Mouse (Mus musculus) liver (tissue): ENCODE measurements around the gene Tmem131.
"Not testable (repeated sequence)": the region's sequence is repeated elsewhere in the genome, so short reads cannot be mapped to it uniquely, and the experiment has no call there.

Source experiments
- DNase-seq: peaks from one replicate; pipeline ENCODE4 v3.0.0-alpha.2; 2020; ENCODE audit warnings: mixed read lengths

Gene Tmem131

DNA sequence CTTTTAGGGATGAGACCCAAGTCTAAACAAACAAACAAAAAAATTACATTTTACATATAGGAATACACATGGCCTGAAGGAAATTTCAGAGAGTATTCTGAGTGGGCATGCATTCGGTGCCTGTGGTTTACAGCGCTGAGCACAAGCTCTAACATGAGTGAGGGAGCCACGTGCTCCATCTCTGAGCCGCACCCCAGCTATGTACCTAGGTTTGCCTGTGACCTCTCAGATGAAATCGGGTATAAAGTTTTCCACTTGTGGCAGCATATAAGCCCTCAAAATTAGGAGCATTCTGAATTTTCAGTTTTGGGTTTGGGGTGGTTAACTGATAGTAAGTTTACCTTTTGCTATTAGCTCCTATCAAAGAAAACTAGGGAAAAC, 28.3 kb downstream of the Tmem131 start:
- no peak for DNase-seq

DNA sequence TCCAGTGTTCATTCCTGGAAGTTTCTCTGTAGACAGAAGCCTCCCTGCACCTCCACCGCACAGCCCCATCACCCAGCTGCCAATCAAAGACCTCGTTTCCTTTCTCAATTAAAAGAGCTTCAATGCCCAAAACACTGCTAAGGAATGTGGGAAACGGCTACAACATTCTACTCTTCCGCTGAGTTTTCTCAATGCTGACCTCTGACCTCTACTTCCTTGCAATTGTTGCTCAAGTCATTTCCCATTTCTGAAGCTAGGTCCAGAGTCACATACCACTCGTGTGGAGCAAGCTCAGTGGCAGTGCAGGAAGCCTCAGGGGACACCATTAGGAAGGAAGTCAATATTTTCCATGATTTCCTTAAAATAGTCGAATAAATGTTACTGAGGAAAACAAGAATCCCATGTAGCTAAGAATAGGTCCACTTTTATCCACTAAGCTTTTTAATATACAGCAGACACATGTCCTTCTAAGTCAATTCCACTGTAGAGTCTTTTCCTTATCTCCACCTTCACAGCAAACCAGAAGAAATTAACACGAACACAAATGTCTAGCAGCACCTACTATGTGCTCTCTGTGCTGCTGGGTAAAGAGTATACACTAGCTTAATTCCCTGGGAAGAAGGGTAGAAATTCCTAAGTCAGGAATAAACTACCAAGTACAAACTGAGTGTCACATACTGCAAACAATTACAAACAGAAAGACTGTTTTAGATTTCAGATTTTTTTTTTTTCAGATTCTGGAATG, 28.8 kb downstream of the Tmem131 start:
- DNase-seq, result no peak

DNA sequence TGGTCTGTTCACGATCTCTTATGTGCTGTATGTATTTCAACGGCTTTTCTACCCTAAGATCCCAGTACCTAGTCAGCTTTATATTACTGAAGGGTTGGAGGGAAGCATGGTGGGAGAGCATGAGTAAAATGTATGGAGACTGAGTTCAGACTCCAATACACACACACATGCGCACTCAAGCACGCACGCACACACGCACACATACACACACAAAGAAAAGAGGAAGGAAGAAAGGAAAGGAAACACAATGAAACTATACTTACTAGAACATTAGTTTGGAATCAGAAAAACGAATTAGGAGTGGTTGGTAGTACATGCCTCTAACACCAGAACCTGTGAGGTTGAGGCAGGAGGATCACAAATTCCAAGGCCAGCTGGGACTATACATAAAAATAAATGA, 29.7 kb downstream of the Tmem131 start:
- no peak for DNase-seq

DNA sequence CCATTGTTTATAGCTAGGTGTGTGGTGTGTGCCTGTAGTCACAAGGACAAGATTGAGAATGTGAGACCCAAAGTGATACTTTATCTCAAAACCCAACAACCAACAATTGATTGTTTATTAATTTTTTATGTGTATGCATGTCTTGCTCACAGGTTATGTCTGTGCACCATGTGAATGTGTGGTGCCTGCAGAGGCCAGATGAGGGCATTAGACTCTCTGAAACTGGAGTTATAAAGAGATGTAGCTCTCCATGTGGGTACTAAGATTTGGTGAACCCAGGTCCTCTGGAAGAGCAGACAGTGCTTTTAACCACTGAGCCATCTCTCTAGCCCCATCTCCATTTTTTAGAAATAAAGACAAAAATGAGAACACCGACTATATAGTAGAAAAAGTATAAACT, 31.2 kb downstream of the Tmem131 start:
- DNase-seq, result no peak

DNA sequence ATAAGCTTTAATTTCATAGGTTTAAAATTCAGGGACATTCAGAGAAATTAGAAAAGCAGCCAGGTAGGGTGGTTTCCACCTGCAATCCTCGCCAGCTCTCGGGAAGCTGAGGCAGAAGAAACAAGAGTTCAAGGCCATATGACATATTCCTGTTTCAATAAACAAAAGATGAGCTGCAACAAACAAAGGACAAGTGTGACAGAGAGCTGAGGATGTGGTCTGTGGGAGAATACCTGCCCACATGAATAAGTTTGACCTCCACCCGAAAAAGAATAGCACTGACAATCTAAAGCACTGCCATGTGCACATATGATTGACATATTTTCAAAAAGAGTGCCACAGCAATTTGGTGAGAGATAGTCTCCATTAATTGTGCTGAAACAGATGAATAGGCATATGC, 31.9 kb downstream of the Tmem131 start:
- DNase-seq, result no peak

DNA sequence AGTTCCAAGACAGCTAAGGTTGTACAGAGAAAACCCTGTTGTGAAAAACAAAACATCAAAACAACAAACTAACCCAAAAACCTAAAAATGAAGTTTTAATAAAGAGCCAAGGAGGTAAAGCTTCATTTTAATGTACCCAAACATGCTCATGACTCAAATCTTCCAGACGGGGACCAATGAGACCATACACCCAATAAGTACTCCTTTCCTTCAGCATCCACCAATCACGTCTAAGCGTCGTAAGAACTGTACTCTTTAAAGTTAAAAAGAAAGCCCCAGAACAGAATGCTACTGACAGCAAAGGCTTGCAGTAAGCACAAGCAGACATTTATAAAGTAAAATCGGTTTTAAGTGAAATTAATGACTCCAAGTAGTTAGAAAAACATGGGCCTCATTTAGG, 33.1 kb downstream of the Tmem131 start:
- no peak for DNase-seq

DNA sequence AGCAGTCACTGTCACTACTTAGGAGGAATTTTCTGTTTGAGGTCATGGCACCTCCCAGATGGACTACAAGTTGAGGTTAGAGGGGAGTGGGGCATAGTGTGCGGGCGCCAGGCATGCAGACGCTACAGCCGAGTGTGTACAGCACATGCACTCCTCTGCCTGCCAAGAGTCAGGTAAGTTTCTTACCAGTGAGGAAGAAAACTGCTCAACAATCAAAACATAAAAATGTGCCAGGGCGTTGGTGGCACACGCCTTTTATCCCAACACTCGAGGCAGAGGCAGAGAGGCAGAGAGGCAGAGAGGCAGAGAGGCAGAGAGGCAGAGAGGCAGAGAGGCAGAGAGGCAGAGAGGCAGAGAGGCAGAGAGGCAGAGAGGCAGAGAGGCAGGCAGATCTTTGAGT, 33.5 kb downstream of the Tmem131 start:
- DNase-seq, result not testable (repeated sequence)

DNA sequence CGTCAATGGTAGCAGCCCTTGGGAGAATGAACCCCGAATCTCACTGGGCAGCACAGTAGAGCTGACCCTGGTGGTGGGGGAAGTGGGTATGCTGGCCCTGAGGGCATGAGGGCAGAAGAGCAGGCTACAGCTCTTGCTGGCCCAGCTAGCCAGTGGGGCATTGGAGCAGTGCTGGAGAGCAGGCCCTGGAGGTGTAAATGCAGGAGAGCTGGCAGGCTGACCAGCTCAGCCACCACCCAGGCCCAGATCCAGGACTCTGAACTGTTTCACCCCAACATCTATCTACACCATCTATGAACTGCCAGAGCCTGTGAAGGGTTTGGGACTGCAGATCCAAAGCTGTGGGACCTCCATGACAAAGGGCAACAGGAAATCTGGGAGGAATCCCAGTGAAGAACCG, 38.2 kb downstream of the Tmem131 start:
- DNase-seq, result no peak

DNA sequence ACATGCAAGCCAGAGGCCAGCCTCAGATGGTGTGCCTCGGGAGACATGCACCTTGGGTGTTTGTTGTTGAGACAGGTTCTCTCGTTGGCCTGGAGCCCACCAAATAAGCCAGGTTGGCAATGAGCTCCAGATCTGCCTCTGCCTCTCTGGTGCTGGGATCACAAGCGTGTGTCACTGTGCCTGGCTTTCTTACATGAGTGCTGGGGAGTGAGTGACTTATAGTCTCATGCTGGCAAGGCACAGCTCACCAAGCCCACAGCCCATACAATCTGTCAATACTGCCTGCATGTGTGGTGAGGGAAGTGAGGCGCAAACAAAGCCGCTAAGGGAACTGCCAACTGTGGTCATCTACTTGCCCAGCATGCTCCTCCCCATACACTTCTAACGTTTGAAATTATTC, 39.0 kb downstream of the Tmem131 start:
- DNase-seq, result no peak

DNA sequence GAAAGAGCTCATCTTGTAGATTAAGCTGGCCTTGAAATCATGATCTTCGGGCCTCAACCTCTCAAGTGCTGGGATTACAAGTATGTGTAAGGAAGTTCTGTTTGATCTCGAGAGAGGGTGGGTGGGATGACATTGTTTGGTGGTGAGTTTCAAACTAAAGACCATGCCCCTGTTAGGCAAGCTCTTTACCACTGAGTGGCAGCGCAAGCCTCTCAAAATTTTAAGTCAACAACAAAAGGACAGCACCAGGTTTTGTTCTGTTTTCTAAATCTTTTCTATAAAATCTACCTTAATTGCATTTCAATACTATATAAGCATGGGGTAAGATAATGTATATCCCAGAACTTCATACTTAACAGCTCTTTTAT, 39.4 kb downstream of the Tmem131 start:
- no peak for DNase-seq

DNA sequence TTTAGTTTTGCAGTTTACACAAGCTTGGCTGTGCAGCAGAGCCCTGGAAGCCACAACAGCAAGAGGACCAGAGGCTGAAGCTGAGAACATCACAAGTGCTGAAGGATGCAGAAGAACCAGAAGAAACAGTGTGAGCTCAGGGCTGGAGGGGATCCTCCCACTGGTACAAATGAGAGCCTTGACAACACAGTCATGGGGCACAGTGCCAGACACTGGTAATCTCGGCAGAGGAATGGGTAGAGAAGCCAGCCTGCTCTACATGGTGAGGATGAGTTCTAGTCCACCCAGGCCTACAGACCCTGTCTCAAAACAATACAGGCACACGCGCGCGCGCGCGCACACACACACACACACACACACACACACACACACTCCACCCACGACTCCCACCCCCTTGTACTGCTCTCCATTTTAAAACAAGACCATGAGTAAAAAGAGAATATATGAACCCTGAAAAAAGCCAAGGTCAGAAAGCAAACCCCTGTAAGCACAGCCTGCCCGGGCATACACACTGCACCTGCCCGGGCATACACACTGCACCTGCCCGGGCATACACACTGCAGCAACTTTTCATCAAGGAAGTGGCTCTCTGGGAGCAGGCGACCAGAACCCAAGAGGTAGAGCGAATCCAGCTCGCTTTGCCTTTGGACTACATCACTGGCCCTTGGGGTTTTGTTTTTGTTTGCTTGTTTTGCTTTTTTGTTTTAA, 39.9 kb downstream of the Tmem131 start:
- no peak for DNase-seq

DNA sequence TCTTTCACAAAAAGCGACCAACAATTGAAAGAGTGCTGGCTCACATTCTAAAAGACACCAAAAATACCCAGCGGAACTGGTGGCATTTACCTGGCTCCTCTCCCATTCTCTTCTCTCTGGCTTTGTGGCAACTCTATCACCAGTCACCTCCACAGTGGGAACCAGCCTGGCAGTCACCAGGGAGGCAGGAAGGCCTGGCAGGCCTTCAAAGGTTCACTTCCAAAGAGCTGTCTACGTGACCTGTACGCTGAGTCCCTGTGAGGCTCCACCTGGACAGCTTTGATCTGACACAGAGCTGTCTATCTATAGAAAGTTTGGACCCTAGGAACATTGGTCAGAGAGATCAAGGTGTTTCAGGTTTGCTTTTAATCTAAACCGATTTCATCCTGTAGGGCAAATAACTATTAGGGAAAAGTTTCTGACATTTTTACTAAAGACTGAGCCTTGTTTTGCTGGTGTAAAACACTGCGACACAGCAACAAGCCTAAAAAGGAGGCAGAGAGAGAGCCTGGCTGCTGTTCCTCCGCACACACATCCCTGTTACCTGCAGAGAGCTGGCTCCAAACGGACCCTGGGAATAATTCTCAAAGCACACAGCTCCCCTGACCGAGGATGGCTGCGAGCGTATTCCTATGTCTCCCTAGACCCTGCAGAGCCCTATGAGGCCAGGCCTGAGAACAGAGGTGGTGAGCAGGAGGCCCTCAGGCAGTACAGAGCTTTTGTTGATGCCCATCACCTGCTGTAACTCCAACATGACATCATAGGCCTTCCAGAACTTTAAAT, 40.7 kb downstream of the Tmem131 start:
- no peak for DNase-seq

DNA sequence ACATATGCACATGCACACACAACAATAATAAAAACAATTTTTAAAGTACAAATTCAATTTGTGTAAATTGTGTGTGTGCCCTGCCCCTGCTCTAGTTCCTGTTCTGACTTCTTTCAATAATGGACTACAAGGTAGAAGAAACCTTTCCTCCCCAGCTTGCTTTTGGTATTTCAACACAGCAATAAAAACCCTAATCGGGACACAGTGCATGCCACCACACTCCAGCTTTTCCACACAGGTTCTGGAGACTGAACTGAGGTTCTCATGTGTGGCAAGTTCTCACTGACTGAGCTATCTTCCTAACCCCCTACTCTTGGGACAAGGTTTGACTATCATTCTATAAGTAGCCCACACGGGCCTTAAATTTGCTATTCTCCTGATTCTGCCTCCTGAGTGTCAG, 43.8 kb downstream of the Tmem131 start:
- DNase-seq, result no peak

DNA sequence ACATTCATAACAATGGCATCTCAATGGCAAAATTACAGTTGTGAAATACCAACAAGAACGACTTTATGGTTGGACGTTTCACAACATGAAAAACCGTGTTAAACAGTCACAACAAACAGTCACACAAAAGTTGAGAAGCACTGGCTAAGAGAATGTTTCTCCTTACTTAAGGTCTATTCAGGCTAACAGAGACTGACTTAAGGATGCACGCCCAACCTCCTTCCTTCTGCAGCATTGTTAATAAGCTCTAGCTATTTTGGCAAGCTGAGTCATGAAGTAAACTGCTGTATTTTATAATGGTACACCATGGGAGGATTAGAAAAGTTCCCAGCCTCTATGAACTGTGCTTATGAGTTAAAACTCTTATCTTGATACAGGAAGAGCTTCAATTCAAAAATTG, 47.0 kb downstream of the Tmem131 start:
- no peak for DNase-seq

DNA sequence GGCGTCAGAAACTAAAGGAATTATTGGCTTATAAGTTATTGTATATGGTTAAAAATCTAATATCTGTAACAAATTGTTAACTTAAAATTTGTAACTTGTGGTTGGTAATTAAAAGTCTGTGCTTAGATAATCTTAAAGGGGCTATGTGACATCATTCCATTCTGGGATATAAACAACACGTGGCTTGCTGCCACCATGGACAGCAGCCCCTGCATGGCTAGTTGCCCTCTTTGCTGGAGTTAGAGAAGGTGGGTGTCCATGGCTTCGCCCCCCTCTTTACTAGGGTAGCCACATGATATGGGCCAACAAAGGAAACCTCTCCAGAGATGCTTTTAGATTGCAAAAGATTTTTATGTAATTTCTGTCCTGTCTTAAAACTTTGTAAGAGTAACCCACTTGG, 48.0 kb downstream of the Tmem131 start:
- DNase-seq, result no peak

DNA sequence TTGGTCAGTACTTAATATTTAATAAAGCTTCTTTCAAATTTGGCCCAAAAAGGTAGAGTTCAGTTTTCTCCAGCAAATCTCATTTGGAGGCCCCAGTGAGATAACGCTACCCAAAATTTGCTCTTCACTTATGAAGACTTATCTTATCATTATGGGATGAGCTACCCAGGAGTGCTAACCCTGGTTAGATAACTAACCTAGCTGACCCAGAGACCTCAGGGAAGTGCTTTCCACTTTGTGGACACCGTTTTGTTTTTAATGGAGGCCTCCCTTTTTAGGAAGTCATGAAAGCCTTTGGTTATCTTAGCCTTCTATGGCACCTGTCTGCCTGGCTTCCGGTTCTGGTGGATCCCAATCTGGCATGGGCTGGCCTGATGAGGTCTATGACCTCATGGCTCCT, 49.3 kb downstream of the Tmem131 start:
- DNase-seq, result no peak

DNA sequence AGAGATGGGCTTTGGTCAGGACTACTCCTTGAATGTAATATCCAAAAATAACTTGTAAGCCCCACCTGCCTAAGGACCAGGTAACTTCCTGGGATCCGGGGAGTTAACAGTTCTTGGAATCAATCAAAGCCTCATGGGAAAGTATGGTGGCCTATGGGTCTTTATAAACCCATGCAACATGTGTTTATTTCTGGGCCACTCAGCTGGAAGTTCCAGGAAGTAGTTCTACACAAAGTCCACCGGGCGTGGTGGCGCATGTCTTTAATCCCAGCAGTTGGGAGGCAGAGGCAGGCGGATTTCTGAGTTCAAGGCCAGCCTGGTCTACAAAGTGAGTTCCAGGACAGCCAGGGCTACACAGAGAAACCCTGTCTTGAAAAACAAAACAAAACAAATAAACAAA, 49.7 kb downstream of the Tmem131 start:
- not testable (repeated sequence) for DNase-seq

DNA sequence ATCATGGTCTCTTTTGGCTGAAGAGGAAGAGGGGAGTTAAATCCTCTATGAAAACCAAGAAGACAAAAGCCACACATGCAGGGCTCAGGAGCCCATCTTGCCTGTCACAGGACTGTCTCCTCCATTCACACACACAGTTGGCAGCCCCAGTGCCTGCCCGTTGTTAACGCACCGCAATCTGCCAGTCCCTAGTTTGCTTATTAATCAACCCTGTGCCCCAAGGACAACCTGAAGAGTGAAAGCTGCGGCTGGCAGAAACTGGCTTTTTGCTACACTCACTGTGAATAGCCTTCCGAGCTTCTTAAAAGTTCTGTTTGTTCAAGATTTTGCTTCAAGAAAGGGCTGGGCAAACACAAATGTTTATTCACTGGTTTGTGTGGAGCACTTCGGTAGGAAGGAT, 50.3 kb downstream of the Tmem131 start:
- DNase-seq, result no peak

DNA sequence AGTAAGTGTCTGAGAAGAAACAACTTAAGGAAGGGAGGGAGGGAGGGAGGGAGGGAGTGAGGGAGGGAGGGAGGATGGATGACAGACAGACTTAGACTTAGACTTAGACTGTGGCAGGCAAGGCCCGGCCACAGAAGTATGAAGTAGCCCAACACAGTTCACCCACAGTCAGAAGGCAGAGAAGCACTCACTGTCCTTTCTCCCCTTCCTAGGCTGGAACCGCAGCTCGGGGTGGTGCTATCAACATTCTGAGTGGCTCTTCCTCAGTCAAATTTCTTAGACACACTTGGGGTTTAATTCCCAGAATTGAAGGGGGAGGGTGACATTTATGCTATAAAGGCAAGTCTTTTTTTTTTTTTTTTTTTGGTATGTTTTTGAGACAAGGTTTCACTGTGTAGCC, 51.0 kb downstream of the Tmem131 start:
- DNase-seq, result no peak

DNA sequence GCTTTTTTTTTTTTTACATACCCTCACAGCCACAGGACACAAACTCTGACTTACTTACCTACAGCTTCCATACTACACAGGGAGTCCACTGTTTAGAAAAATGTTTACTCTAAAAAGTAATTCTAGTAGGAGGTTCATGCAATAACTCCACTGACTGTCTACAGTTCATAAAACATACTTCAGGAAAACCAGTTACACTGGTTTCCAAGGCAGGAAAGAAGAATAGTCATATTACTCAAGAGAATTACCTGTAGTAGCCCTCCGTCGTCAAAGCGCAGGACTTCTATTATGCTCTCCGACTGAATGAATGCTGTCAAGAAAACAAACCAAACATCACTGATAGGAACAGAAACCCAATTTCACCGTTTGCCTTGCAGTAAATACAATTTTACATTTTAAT, 54.5 kb downstream of the Tmem131 start:
- no peak for DNase-seq

DNA sequence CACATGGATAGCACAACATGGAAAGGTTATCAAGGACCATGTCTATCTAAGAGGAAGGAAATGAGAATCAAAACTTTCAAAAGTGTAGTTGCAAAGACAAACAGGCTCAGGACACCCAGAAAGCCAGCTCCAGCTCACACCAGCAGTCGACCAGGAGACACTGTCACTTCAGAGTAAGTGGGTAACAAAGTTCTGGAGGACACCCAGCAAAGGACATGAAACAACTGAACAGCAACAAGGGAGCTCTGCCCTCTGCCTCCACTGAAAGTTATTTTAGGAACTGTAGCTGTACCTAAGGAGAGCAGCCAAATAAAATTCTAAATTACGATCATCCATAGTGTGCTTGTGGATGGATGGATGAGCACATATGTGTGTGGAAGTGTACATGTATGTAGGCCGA, 56.3 kb downstream of the Tmem131 start:
- no peak for DNase-seq

DNA sequence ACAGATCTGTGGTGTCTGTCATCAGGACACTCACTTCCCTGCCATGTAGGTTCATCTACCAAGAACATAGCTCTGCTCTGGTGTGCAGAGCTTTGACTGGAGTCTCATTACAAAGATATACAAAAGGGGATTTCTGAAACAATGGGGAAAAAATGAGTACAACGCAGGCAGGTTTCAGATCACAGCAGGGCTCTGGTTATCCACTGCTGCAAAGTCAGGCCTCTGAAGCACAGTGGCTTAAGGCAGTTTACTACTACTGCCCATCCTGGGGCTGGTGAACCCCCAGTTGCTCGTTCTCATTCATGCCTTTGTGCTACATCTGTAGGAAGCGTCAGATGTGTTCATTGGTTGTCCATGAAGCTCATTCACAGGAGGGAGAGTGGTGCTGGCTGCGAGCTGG, 57.0 kb downstream of the Tmem131 start:
- DNase-seq, result no peak

DNA sequence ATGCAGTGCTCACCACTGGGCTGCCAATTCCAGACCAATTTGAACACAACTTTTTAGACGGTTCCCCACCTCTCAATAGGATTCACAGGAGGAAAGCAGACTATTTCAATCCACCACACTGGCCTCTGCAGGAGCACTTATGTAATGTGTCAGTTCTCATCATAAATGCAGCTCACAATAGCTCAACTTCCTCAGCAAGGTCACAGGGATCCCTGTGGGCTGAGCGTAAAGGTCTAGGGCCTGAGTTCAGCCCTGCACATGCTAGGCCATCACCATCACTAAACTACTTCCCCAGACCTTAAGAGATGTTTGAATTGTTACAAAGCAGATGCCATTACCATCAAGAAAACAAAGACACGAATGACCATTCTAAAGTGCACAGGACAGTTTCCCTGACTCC, 58.9 kb downstream of the Tmem131 start:
- DNase-seq, result no peak

DNA sequence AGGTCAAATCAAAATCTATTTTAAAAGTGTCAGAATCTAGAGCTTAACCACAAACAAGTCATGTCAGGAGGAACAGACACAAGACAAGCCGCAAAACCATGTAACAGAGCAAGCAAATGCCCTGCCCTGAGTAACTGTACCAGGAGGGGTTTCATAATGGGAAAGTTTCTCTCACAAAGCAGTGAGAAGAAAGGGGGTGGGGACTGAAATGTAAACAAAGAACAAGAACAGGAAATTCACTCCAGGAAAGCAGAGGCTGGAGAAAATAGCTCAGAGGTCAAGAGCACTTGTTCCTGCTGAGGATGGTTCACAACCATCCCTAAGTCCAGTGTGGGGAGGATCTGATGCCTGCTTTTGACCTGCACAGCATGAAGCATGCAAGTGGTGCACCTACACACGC, 59.7 kb downstream of the Tmem131 start:
- DNase-seq, result no peak
